Mouse (Mus musculus) erythroblast, adult 5-6 weeks (primary cell): ENCODE results near the gene Pot1b. TPM values are rescaled to one million over a fixed set of nuclear protein-coding genes. Genes with fewer than 3 reads are reported as not detected.
A peak's percentile ranks its signal among the peaks of the same experiment; 100 is the strongest.

ENCODE experiments used
- ATAC-seq: replicated peaks from 2 replicates; pipeline ENCODE4 v1.8.0; 2016; ENCODE audit warnings: moderate number of reproducible peaks, mild to moderate bottlenecking, moderate TSS enrichment, inconsistent platforms; ENCODE audit not compliant: poor library complexity, low FRiP score, severe bottlenecking
- total RNA-seq, 2 experiments: library from RNA; stranded (forward) in 1 of 2; stranded (reverse) in 1 of 2; fragments of 150-400 nt in 1 of 2; fragments of 200-764, 138-1000 nt in 1 of 2; gene quantifications; 2 replicates each; pipeline versions ENCODE4 v1.2.3 to v1.2.4; 2015 to 2017; ENCODE audit warnings: low replicate concordance in 2 of 2

Pot1b gene
- 7.5 and 16.1 TPM in 2 replicates for total RNA-seq (2015; ENCODE audit: low replicate concordance)
- total RNA-seq (2017; ENCODE audit: low replicate concordance): 21.2 and 34.3 TPM in 2 replicates

GRCm38 (mm10) chr17:55711984-55712811 lies at the start of gene Pot1b:
Gene Pot1b (minus strand): TSS chr17:55712628.
- ATAC-seq: peak; percentile 96

- no peak for ATAC-seq
These were observed 38.7 kb upstream of the Pot1b start for GRCm38 (mm10) chr17:55751170-55751569.

DNA sequence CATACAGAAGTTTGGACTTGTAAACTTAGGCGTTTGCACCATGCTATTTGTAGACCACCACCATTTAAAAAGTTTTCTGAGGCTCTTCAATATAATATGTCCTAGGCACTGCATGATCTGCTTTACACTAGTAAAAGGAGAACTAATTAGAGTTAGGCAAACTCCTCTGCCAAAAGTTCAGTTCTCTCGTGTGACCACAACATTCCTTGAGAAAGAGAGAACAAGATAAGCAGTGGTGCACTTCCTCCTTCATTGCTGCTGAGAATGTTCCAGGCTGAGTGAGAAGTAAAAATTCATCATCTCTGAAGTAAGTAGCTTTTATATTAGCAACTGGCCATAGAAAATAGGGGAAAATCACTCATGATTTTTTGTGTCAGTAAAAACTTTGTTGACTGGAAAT lies 37.4 kb upstream of the Pot1b start, which contains the start of gene Adgre4:
Gene Adgre4 (plus strand): TSS at position 199 of the 400 bp plus-strand sequence.
- no peak for ATAC-seq

- no peak for ATAC-seq
These were observed 24.2 kb upstream of the Pot1b start for GRCm38 (mm10) chr17:55736675-55737074.

DNA sequence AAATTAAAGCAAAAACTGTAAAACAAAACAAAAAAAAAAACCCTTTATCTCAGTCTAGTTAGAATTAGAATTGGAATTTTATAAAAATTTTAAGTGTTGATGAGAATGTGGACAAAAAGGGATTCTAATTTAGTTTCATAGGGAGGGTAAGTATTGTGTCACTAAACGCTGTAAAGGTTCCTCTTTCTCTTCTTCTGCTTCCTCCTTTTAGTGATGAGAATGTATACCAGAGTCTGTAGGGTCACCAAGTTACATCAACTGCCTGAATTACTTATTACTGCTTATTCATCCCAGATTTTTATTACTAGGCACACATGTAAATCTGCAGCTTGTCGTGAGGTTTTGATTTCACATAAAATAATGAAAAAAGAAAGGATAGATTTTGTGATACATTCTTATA lies 13.8 kb upstream of the Pot1b start:
- no peak for ATAC-seq

- ATAC-seq: no peak
These were observed 9.8 kb upstream of the Pot1b start for GRCm38 (mm10) chr17:55722250-55722649.

DNA sequence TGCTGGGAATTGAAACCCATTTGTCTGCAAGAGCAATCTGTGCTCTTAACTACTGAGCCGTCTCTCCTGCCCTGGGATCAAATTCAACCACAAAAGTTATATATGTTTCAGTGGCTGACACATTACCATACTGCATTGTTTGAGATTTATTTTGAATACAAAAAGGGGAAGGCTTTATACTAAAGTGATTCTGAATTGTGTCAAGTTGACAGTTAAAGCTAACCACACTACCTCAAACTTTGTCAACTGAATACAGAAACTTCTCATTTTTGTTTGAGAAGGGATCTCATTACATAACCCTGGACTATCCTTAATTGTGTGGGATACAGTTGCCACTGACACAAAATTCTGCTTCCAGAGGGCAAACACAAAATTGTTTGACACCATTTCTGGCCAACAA lies 8.8 kb upstream of the Pot1b start:
- ATAC-seq: no peak

GRCm38 (mm10) chr17:55702865-55703264 lies 9.6 kb downstream of the Pot1b start:
- no peak for ATAC-seq

DNA sequence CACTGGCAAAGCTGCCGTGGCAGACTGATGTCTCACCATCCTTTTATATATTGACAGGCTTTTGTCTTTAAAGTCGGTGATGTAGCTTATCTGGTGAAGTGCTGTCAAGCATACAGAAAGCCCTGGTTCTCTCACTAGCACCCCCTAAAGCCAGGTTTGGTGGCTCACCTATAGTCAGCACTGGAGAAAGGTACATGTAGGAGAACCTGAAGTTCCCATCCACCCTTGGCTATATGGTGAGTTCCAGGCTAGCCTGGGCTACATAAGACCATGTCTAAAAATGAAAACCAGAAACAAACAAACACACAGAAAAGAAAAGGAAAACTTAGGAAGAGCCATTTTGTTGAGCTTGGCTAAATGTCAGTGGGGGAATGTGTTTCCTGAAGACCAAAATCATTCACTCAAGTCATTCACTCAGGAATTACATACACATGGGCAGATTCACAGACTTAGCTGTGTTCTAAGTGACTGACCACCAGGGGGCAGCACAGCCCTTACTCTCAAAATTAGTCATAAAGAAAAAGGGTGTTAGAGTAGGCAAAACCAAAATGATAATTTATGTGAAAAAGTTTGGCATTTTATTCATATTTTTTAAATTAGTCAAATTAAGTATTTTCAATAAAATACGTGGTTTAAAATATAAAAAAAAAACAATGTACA lies 10.1 kb downstream of the Pot1b start:
- ATAC-seq: peak; percentile 83

DNA sequence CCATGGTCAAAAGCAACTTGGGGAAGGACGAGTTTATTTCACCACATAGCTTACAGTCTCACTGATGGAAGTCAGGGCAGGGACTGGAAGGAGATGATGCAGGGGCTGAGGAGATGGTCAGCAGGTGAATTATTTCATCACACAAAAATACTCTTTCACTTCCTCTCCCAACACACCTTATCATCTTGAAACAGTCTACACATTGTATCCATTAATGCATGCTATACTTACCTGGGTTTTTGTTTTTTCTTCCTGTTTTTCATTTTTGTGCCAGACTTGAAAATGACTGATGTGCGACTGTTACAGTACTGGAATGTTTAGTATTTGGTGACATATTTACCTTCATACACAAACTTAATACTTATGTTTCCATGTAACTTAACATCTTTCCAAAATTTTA lies 13.0 kb downstream of the Pot1b start:
- ATAC-seq: no peak

DNA sequence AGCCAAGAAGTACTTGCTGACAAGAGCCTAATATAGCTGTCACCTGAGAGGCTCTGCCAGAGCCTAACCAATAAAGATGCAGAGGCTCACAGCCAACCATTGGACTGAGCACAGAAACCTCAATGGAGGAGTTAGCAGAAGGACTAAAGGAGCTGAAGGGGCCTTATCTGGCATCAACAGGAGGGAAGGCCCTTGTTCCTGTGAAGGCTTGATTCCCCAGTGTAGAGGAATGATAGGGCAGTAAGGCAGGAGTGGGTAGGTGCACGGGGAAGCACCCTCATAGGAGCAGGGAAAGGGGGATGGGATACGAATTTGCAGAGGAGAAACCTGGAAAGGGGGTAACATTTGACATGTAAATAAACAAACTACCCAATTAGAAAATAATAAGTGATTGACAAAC lies 51.3 kb downstream of the Pot1b start:
- ATAC-seq: no peak

- no peak for ATAC-seq
These were observed 87.3 kb downstream of the Pot1b start, which contains the start of gene Vmn2r118 for GRCm38 (mm10) chr17:55625092-55625491. Gene Vmn2r118 (minus strand): TSS chr17:55625192.

Other genes with a start within 250 kb of the Pot1b start
- not detected in 2 replicates for gene Vmn2r118, start 87.4 kb downstream of the Pot1b start, total RNA-seq (2015; ENCODE audit: low replicate concordance)
- 0.14 TPM in 1 of 2 replicates, not detected in the other for gene Vmn2r118, start 87.4 kb downstream of the Pot1b start, total RNA-seq (2017; ENCODE audit: low replicate concordance)
- gene Adgre4, start 37.4 kb upstream of the Pot1b start, total RNA-seq (2015; ENCODE audit: low replicate concordance): 16.3 and 19.8 TPM in 2 replicates
- 6.3 and 7.5 TPM in 2 replicates for gene Adgre4, start 37.4 kb upstream of the Pot1b start, total RNA-seq (2017; ENCODE audit: low replicate concordance)
- gene Zfp119a, start 166.3 kb upstream of the Pot1b start, total RNA-seq (2015; ENCODE audit: low replicate concordance): 4.6 TPM in 1 of 2 replicates, not detected in the other
- gene Zfp119a, start 166.3 kb upstream of the Pot1b start, total RNA-seq (2017; ENCODE audit: low replicate concordance): 1.1 TPM in 1 of 2 replicates, not detected in the other
- gene Zfp959, start 179.5 kb upstream of the Pot1b start, total RNA-seq (2015; ENCODE audit: low replicate concordance): 7.5 and 15.9 TPM in 2 replicates
- 1.4 and 6.3 TPM in 2 replicates for gene Zfp959, start 179.5 kb upstream of the Pot1b start, total RNA-seq (2017; ENCODE audit: low replicate concordance)
- 2.9 TPM in 1 of 2 replicates, not detected in the other for gene Zfp119b, start 236.9 kb upstream of the Pot1b start, total RNA-seq (2015; ENCODE audit: low replicate concordance)
- gene Zfp119b, start 236.9 kb upstream of the Pot1b start, total RNA-seq (2017; ENCODE audit: low replicate concordance): 2.6 and 5.0 TPM in 2 replicates
- 6.1 and 9.4 TPM in 2 replicates for gene Ebi3, start 240.0 kb upstream of the Pot1b start, total RNA-seq (2015; ENCODE audit: low replicate concordance)
- gene Ebi3, start 240.0 kb upstream of the Pot1b start, total RNA-seq (2017; ENCODE audit: low replicate concordance): 4.9 and 5.4 TPM in 2 replicates
- 1.0 and 14.0 TPM in 2 replicates for gene Yju2, start 246.5 kb upstream of the Pot1b start, total RNA-seq (2015; ENCODE audit: low replicate concordance)
- 5.7 and 10.5 TPM in 2 replicates for gene Yju2, start 246.5 kb upstream of the Pot1b start, total RNA-seq (2017; ENCODE audit: low replicate concordance)